ENCODE assay signal across 19 mouse cellular contexts in genomic region chr4:127750781-127751180, GRCm38 (mm10).
DNase-seq lines count a peak whose midpoint lies in the region; ATAC-seq and TF ChIP-seq lines count a peak whose summit lies in the region.
"Had no signal": no experiment of that assay in that cellular context is flagged by ENCODE, and none has a peak within 500 bp of the region (broad histone marks: within the 10 kb centered on the region; RNA-seq: fewer than 3 reads in every experiment).

No protein-coding gene starts in this region.

- no peaks in the 10 kb centered on the region for H3K4me1 ChIP-seq in intestine, embryonic 14.5 days (replicated peaks; ENCODE audit: control insufficient read depth, insufficient read depth, low read length)
- no peaks in the 10 kb centered on the region for H3K4me1 ChIP-seq in intestine, postnatal 0 days (replicated peaks; ENCODE audit: control insufficient read depth, insufficient read depth, low read length)
- no peaks in the 10 kb centered on the region for H3K4me1 ChIP-seq in limb, embryonic 10.5 days
- H3K4me1 ChIP-seq: embryonic facial prominence, embryonic 12.5 days; forebrain, embryonic 13.5 days; forebrain, embryonic 15.5 days had no signal

- no peak for ATAC-seq in intestine, embryonic 14.5 days (replicated peaks; ENCODE audit: low FRiP score, low TSS enrichment, low read depth)
- no peak for ATAC-seq in intestine, postnatal 0 days
- ATAC-seq: forebrain, embryonic 13.5 days; forebrain, embryonic 15.5 days had no signal

- WGBS in intestine, embryonic 14.5 days: 80% methylated on average over 3 of the region's 3 CpGs
- 86% methylated on average over 3 of the region's 3 CpGs for WGBS in intestine, postnatal 0 days
- WGBS in limb, embryonic 10.5 days: 93% methylated on average over 3 of the region's 3 CpGs

- no peak overlapping the region for H3K4me3 ChIP-seq in intestine, embryonic 14.5 days (ENCODE audit: low read depth, low read length)
- H3K4me3 ChIP-seq in intestine, postnatal 0 days (ENCODE audit: low read depth, low read length): no peak overlapping the region
- no peak overlapping the region for H3K4me3 ChIP-seq in limb, embryonic 10.5 days
- H3K4me3 ChIP-seq: embryonic facial prominence, embryonic 12.5 days; forebrain, embryonic 13.5 days; forebrain, embryonic 15.5 days had no signal

- no peaks in the 10 kb centered on the region for H3K9me3 ChIP-seq in intestine, embryonic 14.5 days (ENCODE audit: control insufficient read depth, low read length)
- H3K9me3 ChIP-seq in intestine, postnatal 0 days (ENCODE audit: control insufficient read depth): no peaks in the 10 kb centered on the region
- no peaks in the 10 kb centered on the region for H3K9me3 ChIP-seq in limb, embryonic 10.5 days (replicated peaks)
- H3K9me3 ChIP-seq: embryonic facial prominence, embryonic 12.5 days; forebrain, embryonic 13.5 days; forebrain, embryonic 15.5 days had no signal

- no peaks in the 10 kb centered on the region for H3K36me3 ChIP-seq in intestine, embryonic 14.5 days (ENCODE audit: control insufficient read depth, insufficient read depth, low read length)
- H3K36me3 ChIP-seq in intestine, postnatal 0 days (ENCODE audit: control insufficient read depth, insufficient read depth): no peaks in the 10 kb centered on the region
- no peaks in the 10 kb centered on the region for H3K36me3 ChIP-seq in limb, embryonic 10.5 days
- H3K36me3 ChIP-seq: embryonic facial prominence, embryonic 12.5 days; forebrain, embryonic 15.5 days had no signal

- no peak overlapping the region for H3K27ac ChIP-seq in intestine, embryonic 14.5 days (ENCODE audit: low read depth)
- no peak overlapping the region for H3K27ac ChIP-seq in intestine, postnatal 0 days (ENCODE audit: low read depth, low read length)
- no peak overlapping the region for H3K27ac ChIP-seq in limb, embryonic 10.5 days
- H3K27ac ChIP-seq: embryonic facial prominence, embryonic 12.5 days; forebrain, embryonic 13.5 days; forebrain, embryonic 15.5 days had no signal

- H3K4me2 ChIP-seq in intestine, embryonic 14.5 days (ENCODE audit: low read length): no peak overlapping the region
- H3K4me2 ChIP-seq in intestine, postnatal 0 days (replicated peaks; ENCODE audit: low read depth): no peak overlapping the region
- H3K4me2 ChIP-seq: embryonic facial prominence, embryonic 12.5 days; forebrain, embryonic 13.5 days; forebrain, embryonic 15.5 days had no signal

- no peak for TF ChIP-seq CTCF in intestine, postnatal 0 days (IDR thresholded peaks at IDR 0.05; ENCODE audit: low read depth)

- H3K9ac ChIP-seq in intestine, embryonic 14.5 days (ENCODE audit: low read length): no peak overlapping the region
- no peak overlapping the region for H3K9ac ChIP-seq in intestine, postnatal 0 days (ENCODE audit: low read depth, low read length)
- H3K9ac ChIP-seq: embryonic facial prominence, embryonic 12.5 days; forebrain, embryonic 13.5 days; forebrain, embryonic 15.5 days had no signal

- H3K27me3 ChIP-seq in intestine, embryonic 14.5 days (replicated peaks; ENCODE audit: control insufficient read depth, insufficient read depth, low read length): no peaks in the 10 kb centered on the region
- no peaks in the 10 kb centered on the region for H3K27me3 ChIP-seq in intestine, postnatal 0 days (replicated peaks; ENCODE audit: control insufficient read depth, insufficient read depth, low read length)
- no peaks in the 10 kb centered on the region for H3K27me3 ChIP-seq in limb, embryonic 10.5 days (ENCODE audit: low read depth, poor library complexity, severe bottlenecking)
- H3K27me3 ChIP-seq: embryonic facial prominence, embryonic 12.5 days; forebrain, embryonic 13.5 days; forebrain, embryonic 15.5 days had no signal

- DNase-seq in intestine, embryonic 14.5 days (ENCODE audit: low spot score): peak; percentile 16
- DNase-seq in urinary bladder, postnatal 4 days (ENCODE audit: low spot score in 2 of 2): peak; percentile 12 to 52
- DNase-seq in urinary bladder, postnatal 10 days (ENCODE audit: low spot score): no peak
- DNase-seq in limb, embryonic 10.5 days (ENCODE audit: low spot score): peak; percentile 12
- DNase-seq in kidney, adult 11 months: no peak
- DNase-seq: adrenal gland, adult 2 months; adrenal gland, postnatal 10 days; adrenal gland, postnatal 25 days; cerebellum, adult 11 months; cerebellum, adult 18-20 months; cerebellum, adult 8-10 months; cerebellum, adult 9-11 months; cerebellum, postnatal 14 days; cerebellum, postnatal 36 days; embryo, embryonic 11 days had no signal

Comparison
In these comparisons a context has a peak if more than half of its experiments do, and no peak if none do; other contexts are left out.
1. DNase-seq: peak in intestine, embryonic 14.5 days (single experiment), urinary bladder, postnatal 4 days (2 of 2) and limb, embryonic 10.5 days (single experiment); none in urinary bladder, postnatal 10 days (single experiment) and kidney, adult 11 months (single experiment).